Mouse (Mus musculus): Measurements from ENCODE around the gene Pcsk5. TPM values are rescaled to one million over a fixed set of nuclear protein-coding genes. Genes with fewer than 3 reads are reported as not detected.

The Pcsk5 gene
- polyA plus RNA-seq, 1 experiment from 2014 or later, result 33.9 TPM

DNA sequence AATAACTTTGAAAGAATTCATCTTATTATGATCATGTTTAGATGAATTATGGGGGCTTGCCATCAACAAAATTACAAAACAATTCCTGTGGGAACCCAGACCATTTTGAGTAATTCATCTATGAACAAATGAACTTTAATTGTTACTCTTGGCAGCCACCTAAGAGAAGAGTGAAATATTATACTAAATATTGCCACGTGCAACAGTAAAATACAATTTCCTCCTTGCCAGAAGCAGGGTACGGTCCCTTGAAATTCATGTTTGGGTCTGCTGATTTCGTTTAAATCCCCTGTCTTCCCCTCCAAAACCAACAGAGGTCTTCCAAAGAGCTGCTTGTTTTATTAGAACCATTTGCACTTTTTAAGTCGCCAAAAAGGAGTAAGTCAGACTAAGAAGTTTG lies 221.8 kb downstream of the Pcsk5 start:
- no peaks in the 10 kb centered on the region for H3K36me3 ChIP-seq
- H3K9ac ChIP-seq, result no peak overlapping the region
- no peaks in the 10 kb centered on the region for H3K27me3 ChIP-seq
- 27% methylated on average over 4 of the region's 4 CpGs for WGBS
- no peak overlapping the region for H3K4me3 ChIP-seq
- H3K4me1 ChIP-seq, result peaks cover 7% of the 10 kb centered on the region; the same call in 1 of the 2 replicates
- H3K4me2 ChIP-seq, result no peak overlapping the region
- H3K9me3 ChIP-seq, result no peaks in the 10 kb centered on the region
- ATAC-seq (ENCODE audit: insufficient number of reproducible peaks, insufficient read depth, low FRiP score, low TSS enrichment, low read depth), result no peak
- H3K27ac ChIP-seq, result no peak overlapping the region

DNA sequence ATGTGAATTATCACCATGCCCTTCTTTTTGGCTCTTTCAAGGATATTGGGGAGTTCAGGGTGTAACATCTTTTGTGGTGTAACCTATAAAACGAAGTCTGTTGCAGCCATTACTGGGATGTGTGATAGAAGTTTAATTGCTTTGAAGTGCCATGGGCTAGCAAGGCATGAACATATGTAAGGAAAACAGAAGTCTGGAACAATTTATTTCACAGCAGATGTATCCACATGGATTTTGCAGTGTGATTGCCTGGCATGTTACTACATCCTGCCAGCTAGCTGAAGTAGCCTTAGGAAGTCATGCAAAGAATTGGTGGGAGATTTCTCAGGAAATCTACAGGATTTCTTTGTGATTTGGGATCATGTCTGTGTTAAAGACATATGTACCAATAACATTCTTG lies 230.9 kb downstream of the Pcsk5 start:
- H3K27ac ChIP-seq, result peak overlapping the region; percentile 40; the same call in 1 of the 2 replicates
- WGBS, result 46% methylated on average over 1 of the region's 1 CpGs
- H3K4me1 ChIP-seq, result no peaks in the 10 kb centered on the region
- H3K9me3 ChIP-seq, result no peaks in the 10 kb centered on the region
- no peak overlapping the region for H3K4me2 ChIP-seq
- H3K9ac ChIP-seq, result no peak overlapping the region
- H3K4me3 ChIP-seq, result no peak overlapping the region
- H3K27me3 ChIP-seq, result no peaks in the 10 kb centered on the region
- no peaks in the 10 kb centered on the region for H3K36me3 ChIP-seq
- ATAC-seq (ENCODE audit: insufficient number of reproducible peaks, insufficient read depth, low FRiP score, low TSS enrichment, low read depth), result no peak

DNA sequence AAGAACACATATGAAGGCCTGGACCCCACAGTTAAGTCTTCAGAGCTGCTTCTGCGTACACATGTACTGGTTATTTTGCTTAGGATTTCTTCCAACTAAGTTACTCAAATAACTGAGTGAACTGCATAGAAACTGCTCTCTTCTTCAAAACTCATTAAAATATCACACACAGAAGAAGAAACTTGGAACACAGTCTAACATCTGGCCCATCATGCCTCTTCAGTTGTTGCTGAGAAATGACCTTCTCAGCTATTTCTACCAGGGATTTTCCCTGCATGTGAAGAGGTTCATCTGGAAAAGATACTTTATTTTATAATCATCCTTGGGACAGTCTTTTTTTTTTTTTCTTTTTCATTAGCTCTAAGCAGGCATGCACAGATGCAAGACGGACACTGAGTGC lies 231.3 kb downstream of the Pcsk5 start:
- no peaks in the 10 kb centered on the region for H3K9me3 ChIP-seq
- no peaks in the 10 kb centered on the region for H3K4me1 ChIP-seq
- peak overlapping the region; percentile 40; the same call in 1 of the 2 replicates for H3K27ac ChIP-seq
- no peak overlapping the region for H3K4me2 ChIP-seq
- H3K27me3 ChIP-seq, result no peaks in the 10 kb centered on the region
- no peak for ATAC-seq (ENCODE audit: insufficient number of reproducible peaks, insufficient read depth, low FRiP score, low TSS enrichment, low read depth)
- 60% methylated on average over 2 of the region's 2 CpGs for WGBS
- H3K4me3 ChIP-seq, result no peak overlapping the region
- no peak overlapping the region for H3K9ac ChIP-seq
- no peaks in the 10 kb centered on the region for H3K36me3 ChIP-seq

DNA sequence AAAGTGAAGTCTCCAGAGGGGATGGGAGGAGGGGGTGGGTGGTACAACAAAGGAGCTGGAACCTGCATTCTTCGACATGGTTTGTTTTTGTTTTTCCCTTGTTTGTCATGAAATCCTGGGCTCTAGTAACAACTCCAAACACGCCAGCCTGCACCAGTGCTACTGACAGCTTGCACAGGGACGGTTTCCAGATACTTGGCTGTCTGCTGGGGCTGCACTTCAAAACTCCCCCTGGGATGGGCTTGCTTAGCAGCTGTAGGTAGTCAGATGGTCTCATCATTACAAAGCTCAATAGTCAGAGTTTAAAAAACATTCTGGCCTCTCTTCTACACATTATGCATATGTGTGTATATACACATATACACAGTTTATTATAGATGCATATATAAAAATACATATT lies 234.1 kb downstream of the Pcsk5 start:
- Histone ChIP-seq H3K4me1 (no peaks in the 10 kb centered on the region), H3K27ac (no peak overlapping the region), H3K27me3 (no peaks in the 10 kb centered on the region), H3K36me3 (no peaks in the 10 kb centered on the region), H3K4me2 (no peak overlapping the region), H3K4me3 (no peak overlapping the region), H3K9ac (no peak overlapping the region), H3K9me3 (no peaks in the 10 kb centered on the region)
- WGBS, result 56% methylated on average over 3 of the region's 3 CpGs
- ATAC-seq (ENCODE audit: insufficient number of reproducible peaks, insufficient read depth, low FRiP score, low TSS enrichment, low read depth), result no peak

DNA sequence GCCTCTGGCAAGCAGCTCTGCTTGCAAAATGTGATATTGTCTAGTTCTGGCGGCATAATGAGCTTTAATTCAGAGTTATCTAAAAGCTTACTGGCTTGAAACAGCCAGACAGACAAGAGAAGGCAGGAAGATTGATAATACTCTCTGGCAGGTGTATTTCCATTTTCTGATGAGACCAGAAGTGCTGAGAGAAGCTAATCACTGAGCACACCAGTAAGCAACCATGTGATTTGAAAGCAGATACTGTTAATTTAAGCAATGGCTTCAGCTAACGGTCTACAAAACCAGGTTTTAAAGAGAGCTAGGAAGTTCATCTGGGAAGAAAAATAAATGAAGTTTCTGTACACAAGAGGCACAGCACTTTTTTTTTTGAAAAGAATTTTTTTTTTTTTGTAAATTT lies 237.1 kb downstream of the Pcsk5 start:
- H3K9me3 ChIP-seq, result no peaks in the 10 kb centered on the region
- no peaks in the 10 kb centered on the region for H3K36me3 ChIP-seq
- 64% methylated on average over 2 of the region's 2 CpGs for WGBS
- no peak overlapping the region for H3K9ac ChIP-seq
- H3K27me3 ChIP-seq, result no peaks in the 10 kb centered on the region
- H3K4me3 ChIP-seq, result no peak overlapping the region
- H3K27ac ChIP-seq, result no peak overlapping the region
- H3K4me2 ChIP-seq, result no peak overlapping the region
- no peak for ATAC-seq (ENCODE audit: insufficient number of reproducible peaks, insufficient read depth, low FRiP score, low TSS enrichment, low read depth)
- H3K4me1 ChIP-seq, result no peaks in the 10 kb centered on the region

DNA sequence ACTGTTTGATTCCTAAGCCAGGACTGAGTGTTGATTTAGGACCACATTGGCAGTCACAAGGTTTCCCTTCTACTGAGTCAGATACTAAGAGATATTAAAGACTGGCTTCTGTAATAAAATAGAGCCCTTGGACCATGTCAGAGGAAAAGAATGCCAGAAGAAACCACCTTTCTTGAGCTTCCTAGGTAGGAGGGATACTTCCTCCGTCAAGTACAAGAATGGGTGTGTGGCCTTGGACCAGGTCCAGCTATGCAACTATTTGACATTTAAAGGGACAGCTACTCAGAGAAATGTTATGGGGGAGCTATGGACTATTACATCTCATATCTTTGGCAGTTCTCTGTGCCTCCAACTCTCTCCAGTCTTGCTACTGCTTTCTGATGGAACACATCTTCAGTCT lies 244.6 kb downstream of the Pcsk5 start:
- H3K9me3 ChIP-seq, result no peaks in the 10 kb centered on the region
- peaks cover 36% of the 10 kb centered on the region for H3K4me1 ChIP-seq
- no peak for ATAC-seq (ENCODE audit: insufficient number of reproducible peaks, insufficient read depth, low FRiP score, low TSS enrichment, low read depth)
- no peaks in the 10 kb centered on the region for H3K27me3 ChIP-seq
- 14% methylated on average over 1 of the region's 1 CpGs for WGBS
- no peak overlapping the region for H3K4me3 ChIP-seq
- H3K9ac ChIP-seq, result no peak overlapping the region
- no peak overlapping the region for H3K4me2 ChIP-seq
- peaks cover 3% of the 10 kb centered on the region; the same call in 1 of the 2 replicates for H3K36me3 ChIP-seq
- no peak overlapping the region for H3K27ac ChIP-seq

DNA sequence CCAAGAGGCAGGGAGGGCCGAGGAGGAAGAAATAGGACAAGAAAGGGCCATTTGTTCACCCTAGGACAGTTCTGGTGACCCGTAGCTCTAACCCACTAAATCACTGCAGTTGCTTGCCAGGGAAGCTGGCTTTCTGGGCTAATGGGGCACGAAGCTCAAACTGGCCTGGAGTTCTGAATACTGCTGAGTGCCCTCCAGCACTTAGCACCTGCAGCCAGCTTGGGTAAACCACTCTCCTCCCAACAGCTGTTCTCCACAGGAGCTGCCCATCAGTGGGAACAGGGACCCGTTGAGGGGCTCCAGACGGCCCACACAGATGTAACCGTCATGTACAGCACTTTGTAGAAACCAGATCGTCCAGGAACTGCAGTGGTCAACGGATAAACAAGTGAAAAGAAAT lies 246.1 kb downstream of the Pcsk5 start:
- Histone ChIP-seq H3K9me3 (no peaks in the 10 kb centered on the region), H3K27me3 (no peaks in the 10 kb centered on the region), H3K4me3 (no peak overlapping the region), H3K4me2 (no peak overlapping the region), H3K27ac (peak overlapping the region; percentile 74), H3K4me1 (peaks cover 36% of the 10 kb centered on the region), H3K9ac (0 out of 2 replicates have a peak overlapping the region, but pooled peaks have one; percentile 11), H3K36me3 (peaks cover 6% of the 10 kb centered on the region; the same call in 1 of the 2 replicates)
- WGBS, result 12% methylated on average over 8 of the region's 8 CpGs
- ATAC-seq (ENCODE audit: insufficient number of reproducible peaks, insufficient read depth, low FRiP score, low TSS enrichment, low read depth), result no peak; the same call in 1 of the 2 replicates

DNA sequence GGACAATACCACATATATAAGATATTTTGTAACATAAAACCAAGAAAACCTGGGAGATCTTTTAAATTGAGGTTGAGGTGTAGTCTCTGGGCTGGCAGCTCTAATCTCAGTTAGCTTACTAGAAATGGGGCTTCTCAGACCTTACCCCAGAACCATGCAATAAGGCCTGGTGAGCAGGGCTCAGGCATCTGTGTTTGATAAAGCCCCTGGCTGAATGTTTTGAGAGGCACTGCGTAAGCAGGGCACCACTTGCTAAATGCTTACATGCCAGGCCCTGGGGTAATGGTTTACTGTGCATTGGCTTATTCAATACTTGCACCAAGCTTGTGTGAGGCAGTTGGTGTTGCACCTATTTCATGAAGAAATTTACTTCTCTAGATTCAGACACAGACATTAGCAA lies 247.1 kb downstream of the Pcsk5 start:
- Histone ChIP-seq H3K9me3 (no peaks in the 10 kb centered on the region), H3K4me2 (no peak overlapping the region), H3K27me3 (no peaks in the 10 kb centered on the region), H3K27ac (peak overlapping the region; percentile 74), H3K36me3 (peaks cover 10% of the 10 kb centered on the region), H3K9ac (no peak overlapping the region), H3K4me1 (peaks cover 36% of the 10 kb centered on the region), H3K4me3 (no peak overlapping the region)
- WGBS, result 14% methylated on average over 1 of the region's 1 CpGs
- ATAC-seq (ENCODE audit: insufficient number of reproducible peaks, insufficient read depth, low FRiP score, low TSS enrichment, low read depth), result peak; percentile 62; the same call in 1 of the 2 replicates

DNA sequence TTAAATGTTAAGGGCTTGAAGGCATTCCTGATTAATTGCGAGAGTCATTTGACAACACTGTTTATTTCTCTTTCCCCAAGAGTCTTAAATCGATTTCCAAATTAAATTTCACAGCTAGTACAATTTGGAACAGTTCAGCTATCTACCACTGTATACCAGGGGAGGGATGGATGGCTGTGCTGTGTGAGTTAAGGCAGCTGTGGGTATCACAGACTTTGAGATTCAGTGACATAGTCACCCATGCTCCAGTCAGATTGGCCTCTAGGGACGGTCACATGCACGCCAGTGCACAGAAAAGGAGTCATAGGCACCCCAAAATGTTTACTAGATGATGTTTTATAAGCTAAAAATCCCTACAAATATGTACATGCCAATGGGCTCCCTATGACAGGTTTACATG lies 260.0 kb downstream of the Pcsk5 start:
- H3K4me2 ChIP-seq, result no peak overlapping the region
- no peak overlapping the region for H3K27ac ChIP-seq
- H3K4me1 ChIP-seq, result no peaks in the 10 kb centered on the region
- H3K4me3 ChIP-seq, result no peak overlapping the region
- H3K9me3 ChIP-seq, result no peaks in the 10 kb centered on the region
- peaks cover 24% of the 10 kb centered on the region for H3K36me3 ChIP-seq
- ATAC-seq (ENCODE audit: insufficient number of reproducible peaks, insufficient read depth, low FRiP score, low TSS enrichment, low read depth), result no peak
- WGBS, result 59% methylated on average over 4 of the region's 4 CpGs
- H3K27me3 ChIP-seq, result no peaks in the 10 kb centered on the region
- no peak overlapping the region for H3K9ac ChIP-seq

DNA sequence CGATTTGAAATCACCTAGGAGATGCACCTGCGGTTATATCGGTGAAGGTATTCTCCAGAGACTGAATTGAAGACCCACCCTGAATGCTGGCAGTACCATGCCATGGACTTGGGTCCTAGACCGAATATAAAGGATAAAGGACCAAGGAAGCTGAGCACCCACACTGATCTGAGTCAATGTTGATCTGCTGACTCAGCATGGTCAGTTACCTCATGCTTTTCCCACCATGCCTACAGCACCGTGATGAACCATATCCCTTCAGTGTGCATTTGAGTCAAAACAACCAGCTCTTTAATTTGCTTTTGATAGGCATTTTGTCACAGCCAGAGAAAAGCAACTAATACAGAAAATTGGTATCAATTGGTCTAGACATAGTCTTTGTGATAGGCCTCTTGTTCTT lies 262.9 kb downstream of the Pcsk5 start:
- Histone ChIP-seq H3K27me3 (no peaks in the 10 kb centered on the region), H3K36me3 (peaks cover 33% of the 10 kb centered on the region), H3K4me2 (no peak overlapping the region), H3K9me3 (no peaks in the 10 kb centered on the region), H3K4me1 (no peaks in the 10 kb centered on the region), H3K4me3 (no peak overlapping the region), H3K9ac (no peak overlapping the region), H3K27ac (no peak overlapping the region)
- WGBS, result 92% methylated on average over 5 of the region's 5 CpGs
- no peak for ATAC-seq (ENCODE audit: insufficient number of reproducible peaks, insufficient read depth, low FRiP score, low TSS enrichment, low read depth)

DNA sequence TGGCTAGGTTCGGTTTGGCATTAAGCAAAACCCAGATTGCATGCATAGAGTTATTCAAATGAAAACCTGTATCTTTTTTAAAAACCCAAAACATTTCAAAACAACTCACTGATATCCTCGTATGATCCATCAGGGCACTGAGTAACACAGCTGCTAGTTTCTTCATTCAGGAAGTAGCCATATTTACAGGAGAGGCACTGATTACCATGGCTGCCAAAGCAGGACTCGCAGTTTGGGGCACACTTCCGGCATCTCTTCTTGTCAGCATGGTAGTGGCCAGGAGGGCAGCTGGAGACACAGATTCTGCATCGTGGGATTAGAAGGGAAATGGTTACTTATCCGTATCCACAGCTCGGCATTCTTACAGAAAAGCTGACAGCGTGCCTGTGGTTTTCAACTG lies 265.1 kb downstream of the Pcsk5 start:
- Histone ChIP-seq H3K4me1 (no peaks in the 10 kb centered on the region), H3K27me3 (no peaks in the 10 kb centered on the region), H3K27ac (no peak overlapping the region), H3K9me3 (no peaks in the 10 kb centered on the region), H3K36me3 (peaks cover 40% of the 10 kb centered on the region), H3K9ac (no peak overlapping the region), H3K4me3 (no peak overlapping the region), H3K4me2 (no peak overlapping the region)
- 92% methylated on average over 8 of the region's 8 CpGs for WGBS
- no peak for ATAC-seq (ENCODE audit: insufficient number of reproducible peaks, insufficient read depth, low FRiP score, low TSS enrichment, low read depth)

DNA sequence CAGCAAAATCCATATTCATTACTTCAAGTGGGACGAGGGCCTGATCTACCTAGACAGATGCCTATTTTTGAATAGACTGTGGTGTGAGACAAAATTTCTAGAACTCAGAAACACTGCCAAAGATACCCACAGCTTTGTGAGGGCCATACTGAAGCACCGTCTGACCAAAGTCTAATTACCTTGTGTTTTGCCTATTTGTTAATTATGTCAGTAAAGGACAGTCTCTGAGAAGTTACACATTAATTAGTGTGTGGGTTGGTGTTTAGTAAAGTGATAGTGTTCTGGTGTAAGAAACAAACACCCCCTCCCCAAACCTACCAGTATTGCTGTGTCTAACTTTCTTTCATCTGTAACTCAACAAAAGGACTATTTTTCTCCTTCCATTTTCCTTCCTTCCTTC lies 266.5 kb downstream of the Pcsk5 start:
- Histone ChIP-seq H3K4me1 (no peaks in the 10 kb centered on the region), H3K4me3 (no peak overlapping the region), H3K9ac (no peak overlapping the region), H3K36me3 (peaks cover 43% of the 10 kb centered on the region), H3K27me3 (no peaks in the 10 kb centered on the region), H3K27ac (no peak overlapping the region), H3K9me3 (no peaks in the 10 kb centered on the region), H3K4me2 (no peak overlapping the region)
- ATAC-seq (ENCODE audit: insufficient number of reproducible peaks, insufficient read depth, low FRiP score, low TSS enrichment, low read depth), result no peak
- WGBS, result 84% methylated on average over 2 of the region's 2 CpGs

DNA sequence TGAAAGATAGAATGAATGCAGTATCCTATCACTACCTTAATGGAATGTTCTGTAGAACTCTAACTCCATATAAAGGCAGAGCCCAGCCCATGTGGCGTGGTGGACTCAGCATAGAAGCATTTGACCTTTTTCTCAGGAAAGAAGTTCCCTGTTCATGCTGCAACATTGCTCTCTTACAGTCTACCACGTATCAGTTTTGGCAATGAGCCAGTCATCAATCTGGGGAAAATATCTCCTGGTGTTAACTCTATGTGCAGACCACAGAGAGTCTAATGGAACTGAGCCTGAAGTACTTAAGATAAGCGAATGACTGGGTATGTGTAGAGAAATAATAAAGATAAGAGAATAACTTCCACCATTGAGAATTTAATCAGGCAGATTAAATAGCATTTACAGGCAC lies 270.2 kb downstream of the Pcsk5 start:
- Histone ChIP-seq H3K27ac (no peak overlapping the region), H3K4me1 (no peaks in the 10 kb centered on the region), H3K4me3 (no peak overlapping the region), H3K36me3 (peaks cover 42% of the 10 kb centered on the region), H3K27me3 (no peaks in the 10 kb centered on the region), H3K4me2 (no peak overlapping the region), H3K9ac (no peak overlapping the region), H3K9me3 (no peaks in the 10 kb centered on the region)
- WGBS, result 70% methylated on average over 3 of the region's 3 CpGs
- ATAC-seq (ENCODE audit: insufficient number of reproducible peaks, insufficient read depth, low FRiP score, low TSS enrichment, low read depth), result no peak

Measured in embryonic facial prominence, embryonic 13.5 days (tissue).